Comparison of ENCODE assay signal across 8 mouse cellular contexts in the genomic region with DNA sequence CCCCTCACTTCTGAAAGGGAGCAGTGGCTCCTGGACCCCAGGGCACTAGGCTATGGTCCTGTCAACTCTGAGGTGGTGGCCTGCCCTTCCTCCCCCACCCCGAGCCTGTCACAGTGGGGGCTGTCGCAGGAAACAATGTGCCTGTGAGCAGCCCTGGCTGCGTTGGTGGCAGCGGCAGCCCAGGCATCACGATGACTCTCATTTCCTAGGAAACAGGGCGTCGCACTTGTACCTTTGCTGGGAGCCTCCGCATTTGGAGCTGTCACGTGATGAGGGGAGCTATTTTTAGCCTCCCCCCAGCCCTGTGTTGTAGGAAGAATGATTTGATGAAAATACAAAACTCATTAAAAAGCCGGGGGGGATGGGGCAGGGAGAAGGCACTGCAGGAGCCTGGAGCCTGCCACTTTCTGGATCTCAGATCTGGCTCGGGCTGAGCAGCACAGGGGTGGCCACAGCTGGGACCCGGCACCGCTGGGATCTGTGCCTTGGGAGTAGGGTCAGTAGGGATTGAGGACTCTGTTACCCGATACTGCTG.
DNase-seq lines count a peak whose midpoint lies in the region; ATAC-seq and TF ChIP-seq lines count a peak whose summit lies in the region.

No protein-coding gene starts in this region.

- no peak for TF ChIP-seq CTCF in cortical plate, adult 2 months (IDR thresholded peaks at IDR 0.05; ENCODE audit: extremely low read depth, insufficient read depth, low read length)
- no peak for TF ChIP-seq CTCF in heart, postnatal 0 days (IDR thresholded peaks at IDR 0.05; ENCODE audit: low read depth)

- H3K4me2 ChIP-seq in heart, postnatal 0 days (ENCODE audit: low read depth, low read length), result peak overlapping the region; percentile 54

- H3K4me3 ChIP-seq in cortical plate, adult 2 months (ENCODE audit: insufficient read depth, low read length), result no peak overlapping the region
- H3K4me3 ChIP-seq in heart, postnatal 0 days (ENCODE audit: low read depth, low read length), result no peak overlapping the region

- peak; percentile 82 for ATAC-seq in heart, postnatal 0 days (ENCODE audit: insufficient read depth, low read depth)

- 5% methylated on average over 14 of the region's 14 CpGs for WGBS in heart, postnatal 0 days

- H3K36me3 ChIP-seq in heart, postnatal 0 days (replicated peaks; ENCODE audit: control insufficient read depth, insufficient read depth, low read length), result no peaks in the 10 kb centered on the region

- 0 out of 2 replicates have a peak, but pooled peaks have one; percentile 9 for TF ChIP-seq POLR2A in cortical plate, adult 2 months (IDR thresholded peaks at IDR 0.05; ENCODE audit: extremely low read depth, insufficient read depth, low read length)

- no peak for TF ChIP-seq EP300 in heart, postnatal 0 days (IDR thresholded peaks at IDR 0.05; ENCODE audit: low read depth)

- H3K9me3 ChIP-seq in heart, postnatal 0 days (replicated peaks; ENCODE audit: control insufficient read depth, low read length), result no peaks in the 10 kb centered on the region

- peak; percentile 8 for DNase-seq in CD4-positive helper T cell, adult 2 months (ENCODE audit: low read depth, low spot score)
- peak; percentile 70 for DNase-seq in heart, postnatal 0 days (ENCODE audit: low spot score)
- peak; percentile 86 for DNase-seq in layer of hippocampus, adult 11-12 months (ENCODE audit: low spot score)
- DNase-seq in lung, postnatal 10 days, result peak; percentile 64
- peak; percentile 59 for DNase-seq in right cerebral cortex, postnatal 4 days
- no peak for DNase-seq in spleen, adult 12 weeks (ENCODE audit: low spot score)
- DNase-seq in gastrocnemius, adult 18-20 months (ENCODE audit: low spot score), result no peak

- peaks cover 7% of the 10 kb centered on the region for H3K4me1 ChIP-seq in cortical plate, adult 2 months (ENCODE audit: control insufficient read depth, insufficient read depth, low read length)
- H3K4me1 ChIP-seq in heart, postnatal 0 days (ENCODE audit: control insufficient read depth, insufficient read depth), result peaks cover 35% of the 10 kb centered on the region

- H3K9ac ChIP-seq in heart, postnatal 0 days (replicated peaks; ENCODE audit: low read depth, low read length), result no peak overlapping the region

- no peaks in the 10 kb centered on the region for H3K27me3 ChIP-seq in heart, postnatal 0 days (ENCODE audit: control insufficient read depth, insufficient read depth, low read length)

- H3K27ac ChIP-seq in cortical plate, adult 2 months (ENCODE audit: insufficient read depth, low read length), result 0 out of 2 replicates have a peak overlapping the region, but pooled peaks have one; percentile 1
- H3K27ac ChIP-seq in heart, postnatal 0 days (ENCODE audit: low read depth), result no peak overlapping the region; the same call in 1 of the 2 replicates

Comparison
In these comparisons a context has a peak if more than half of its experiments do, and no peak if none do; other contexts are left out.
1. DNase-seq: peak in CD4-positive helper T cell, adult 2 months (single experiment), heart, postnatal 0 days (single experiment), layer of hippocampus, adult 11-12 months (single experiment), lung, postnatal 10 days (single experiment) and right cerebral cortex, postnatal 4 days (single experiment); none in spleen, adult 12 weeks (single experiment) and gastrocnemius, adult 18-20 months (single experiment).